Mouse (Mus musculus) yolk sac, embryonic 10.5 days (tissue): ENCODE data around the gene Aldh1a1.

Experiments used
- DNase-seq: peaks from one replicate; pipeline ENCODE4 v3.0.0-alpha.2; 2017; ENCODE audit warnings: low spot score

The Aldh1a1 gene

GRCm38 (mm10) chr19:20653082-20653676 lies 160.7 kb downstream of the Aldh1a1 start:
- DNase-seq, result no peak

DNA sequence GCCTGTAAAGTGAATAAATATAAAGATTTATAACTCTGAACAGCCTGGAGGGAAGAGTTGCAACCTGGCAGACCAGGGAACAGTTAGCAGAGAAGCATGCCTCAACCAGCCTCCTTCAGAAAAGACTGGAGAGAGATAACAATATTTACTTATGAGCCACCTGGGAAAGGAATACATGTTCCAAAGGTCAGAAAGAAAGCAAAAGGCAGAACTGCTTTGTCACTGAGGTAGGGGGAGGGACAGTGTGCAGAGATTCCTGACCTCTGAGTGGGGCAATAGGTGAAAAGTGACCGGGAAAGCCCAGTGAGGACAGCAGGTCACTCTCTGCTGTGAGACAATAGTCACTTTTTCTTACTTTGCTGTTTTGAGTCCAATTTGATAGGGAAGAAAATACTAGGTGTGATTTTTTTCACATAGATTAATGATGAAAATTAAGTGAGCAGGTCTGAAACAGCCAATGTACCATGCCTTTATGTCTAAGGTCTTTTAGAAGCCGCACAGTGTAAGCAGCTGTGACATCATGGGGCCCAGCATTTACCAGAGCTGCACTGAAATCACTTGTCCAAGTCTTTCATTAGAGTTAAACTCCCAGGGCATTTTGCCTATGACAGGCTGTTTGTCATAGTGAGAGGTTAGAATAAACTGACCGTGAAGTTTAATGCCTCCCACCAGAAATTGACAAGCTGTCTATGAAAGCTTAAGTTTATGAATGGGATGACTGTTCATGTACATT lies 161.8 kb downstream of the Aldh1a1 start:
- DNase-seq, result peak; percentile 80

- DNase-seq, result no peak
Measured at GRCm38 (mm10) chr19:20677697-20678355, 185.3 kb downstream of the Aldh1a1 start.
